Mouse (Mus musculus) spleen, adult 2 months (tissue): Measurements from ENCODE around the gene 3110082I17Rik.

ENCODE experiments used
- CTCF ChIP-seq: fragments of 200-500 bp; IDR thresholded peaks from 2 replicates; pipeline ENCODE4 v1.5.1; 2011; ENCODE audit warnings: mild to moderate bottlenecking, inconsistent platforms; ENCODE audit not compliant: insufficient read depth, insufficient read length, insufficient replicate concordance; ENCODE audit errors: extremely low read depth
- POLR2A ChIP-seq: fragments of 200-500 bp; IDR thresholded peaks from 2 replicates; pipeline ENCODE4 v1.6.1; 2011; ENCODE audit warnings: low read depth, low read length, inconsistent platforms

DNA sequence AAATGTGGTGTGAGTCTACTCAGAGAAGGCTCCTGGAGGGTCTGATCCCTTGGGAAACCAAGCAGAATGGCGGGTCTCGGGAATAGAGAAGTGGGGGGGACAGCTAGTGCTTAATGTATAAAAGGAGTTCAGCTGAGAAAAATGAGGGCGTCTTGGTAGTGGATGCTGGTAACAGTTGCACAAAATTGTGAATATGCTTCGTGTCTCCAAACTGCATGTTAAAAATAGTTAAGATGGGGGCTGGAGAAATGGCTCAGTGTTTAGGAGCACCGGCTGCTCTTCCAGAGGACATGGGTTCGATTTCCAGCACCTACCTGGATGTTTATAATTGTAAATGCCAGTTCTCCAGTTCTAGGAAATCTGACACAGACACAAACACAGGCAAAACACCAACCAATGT, 139.0 kb downstream of the 3110082I17Rik start:
- no peak for TF ChIP-seq CTCF
- TF ChIP-seq POLR2A, result no peak
